Mouse (Mus musculus): ENCODE data around the gene Adgrg6. TPM values are rescaled to one million over a fixed set of nuclear protein-coding genes. Genes with fewer than 3 reads are reported as not detected.

Gene Adgrg6
- total RNA-seq, 1 experiment: 2.7 TPM

- Histone ChIP-seq H3K9me3 (ENCODE audit: control insufficient read depth, insufficient read depth, low read depth, low read length) (no peaks in the 10 kb centered on the region), H3K4me3 (ENCODE audit: insufficient read depth in 1 of 2, low read depth in 1 of 2, low read length in 2 of 2, poor library complexity in 1 of 2, severe bottlenecking in 1 of 2) (no peak overlapping the region), H3K36me3 (ENCODE audit: control insufficient read depth, insufficient read depth, low read length, poor library complexity, severe bottlenecking) (no peaks in the 10 kb centered on the region), H3K27ac (ENCODE audit: insufficient read depth, low read depth, low read length, poor library complexity, severe bottlenecking) (no peak overlapping the region), H3K9ac (ENCODE audit: insufficient read depth, low read depth, low read length, poor library complexity, severe bottlenecking) (no peak overlapping the region), H3K4me1 (ENCODE audit: control insufficient read depth in 2 of 2, insufficient read depth in 2 of 2, low read length in 2 of 2, poor library complexity in 1 of 2) (no peaks in the 10 kb centered on the region)
- in situ Hi-C loops (cut with MboI; ENCODE audit: low sequenced_read_pairs in 2 of 2, unreplicated experiment in 2 of 2): no loop called here
- TF ChIP-seq HCFC1 (IDR thresholded peaks at IDR 0.05; ENCODE audit: borderline replicate concordance, insufficient read depth, low read length) (no peak), MAFK (IDR thresholded peaks at IDR 0.05; ENCODE audit: insufficient read depth, low read depth, low read length) (no peak), CHD2 (IDR thresholded peaks at IDR 0.05; ENCODE audit: low read depth, low read length) (no peak), ZNF384 (IDR thresholded peaks at IDR 0.05; ENCODE audit: low read depth, low read length) (no peak)
- DNase-seq (ENCODE audit: low read depth, low spot score): no peak
These were observed 81.5 kb downstream of the Adgrg6 start for GRCm38 (mm10) chr10:14463796-14464511.

- in situ Hi-C loops (cut with MboI; ENCODE audit: low sequenced_read_pairs in 2 of 2, unreplicated experiment in 2 of 2): no loop called here
- Histone ChIP-seq H3K9ac (ENCODE audit: insufficient read depth, low read depth, low read length, poor library complexity, severe bottlenecking) (no peak overlapping the region), H3K4me1 (ENCODE audit: control insufficient read depth in 2 of 2, insufficient read depth in 2 of 2, low read length in 2 of 2, poor library complexity in 1 of 2) (no peaks in the 10 kb centered on the region), H3K4me3 (ENCODE audit: insufficient read depth in 1 of 2, low read depth in 1 of 2, low read length in 2 of 2, poor library complexity in 1 of 2, severe bottlenecking in 1 of 2) (no peak overlapping the region), H3K9me3 (ENCODE audit: control insufficient read depth, insufficient read depth, low read depth, low read length) (no peaks in the 10 kb centered on the region), H3K27ac (ENCODE audit: insufficient read depth, low read depth, low read length, poor library complexity, severe bottlenecking) (no peak overlapping the region), H3K36me3 (ENCODE audit: control insufficient read depth, insufficient read depth, low read length, poor library complexity, severe bottlenecking) (no peaks in the 10 kb centered on the region)
- TF ChIP-seq ZNF384 (IDR thresholded peaks at IDR 0.05; ENCODE audit: low read depth, low read length): no peak
- no peak for TF ChIP-seq HCFC1 (IDR thresholded peaks at IDR 0.05; ENCODE audit: borderline replicate concordance, insufficient read depth, low read length)
- no peak for TF ChIP-seq CHD2 (IDR thresholded peaks at IDR 0.05; ENCODE audit: low read depth, low read length)
- TF ChIP-seq ZC3H11A (IDR thresholded peaks at IDR 0.05; ENCODE audit: borderline replicate concordance, low read depth, low read length): no peak
- TF ChIP-seq MAFK (IDR thresholded peaks at IDR 0.05; ENCODE audit: insufficient read depth, low read depth, low read length): no peak
- DNase-seq (ENCODE audit: low read depth, low spot score): no peak
These were observed 84.4 kb downstream of the Adgrg6 start for GRCm38 (mm10) chr10:14460933-14461514.

GRCm38 (mm10) chr10:14460252-14460932, 85.1 kb downstream of the Adgrg6 start:
- Histone ChIP-seq H3K9ac (ENCODE audit: insufficient read depth, low read depth, low read length, poor library complexity, severe bottlenecking) (no peak overlapping the region), H3K4me3 (ENCODE audit: insufficient read depth in 1 of 2, low read depth in 1 of 2, low read length in 2 of 2, poor library complexity in 1 of 2, severe bottlenecking in 1 of 2) (no peak overlapping the region), H3K27ac (ENCODE audit: insufficient read depth, low read depth, low read length, poor library complexity, severe bottlenecking) (no peak overlapping the region), H3K4me1 (ENCODE audit: control insufficient read depth in 2 of 2, insufficient read depth in 2 of 2, low read length in 2 of 2, poor library complexity in 1 of 2) (no peaks in the 10 kb centered on the region), H3K9me3 (ENCODE audit: control insufficient read depth, insufficient read depth, low read depth, low read length) (no peaks in the 10 kb centered on the region), H3K36me3 (ENCODE audit: control insufficient read depth, insufficient read depth, low read length, poor library complexity, severe bottlenecking) (no peaks in the 10 kb centered on the region)
- peak; percentile 13 for DNase-seq (ENCODE audit: low read depth, low spot score)
- in situ Hi-C loops (cut with MboI; ENCODE audit: low sequenced_read_pairs in 2 of 2, unreplicated experiment in 2 of 2): no loop called here
- TF ChIP-seq MAFK (IDR thresholded peaks at IDR 0.05; ENCODE audit: insufficient read depth, low read depth, low read length) (no peak), ZNF384 (IDR thresholded peaks at IDR 0.05; ENCODE audit: low read depth, low read length) (no peak), HCFC1 (IDR thresholded peaks at IDR 0.05; ENCODE audit: borderline replicate concordance, insufficient read depth, low read length) (no peak), ZC3H11A (IDR thresholded peaks at IDR 0.05; ENCODE audit: borderline replicate concordance, low read depth, low read length) (no peak)

- Histone ChIP-seq H3K9me3 (ENCODE audit: control insufficient read depth, insufficient read depth, low read depth, low read length) (no peaks in the 10 kb centered on the region), H3K36me3 (ENCODE audit: control insufficient read depth, insufficient read depth, low read length, poor library complexity, severe bottlenecking) (no peaks in the 10 kb centered on the region), H3K9ac (ENCODE audit: insufficient read depth, low read depth, low read length, poor library complexity, severe bottlenecking) (no peak overlapping the region), H3K27ac (ENCODE audit: insufficient read depth, low read depth, low read length, poor library complexity, severe bottlenecking) (no peak overlapping the region), H3K4me3 (ENCODE audit: insufficient read depth in 1 of 2, low read depth in 1 of 2, low read length in 2 of 2, poor library complexity in 1 of 2, severe bottlenecking in 1 of 2) (no peak overlapping the region), H3K4me1 (ENCODE audit: control insufficient read depth in 2 of 2, insufficient read depth in 2 of 2, low read length in 2 of 2, poor library complexity in 1 of 2) (no peaks in the 10 kb centered on the region)
- in situ Hi-C loops (cut with MboI; ENCODE audit: low sequenced_read_pairs in 2 of 2, unreplicated experiment in 2 of 2): loop anchor here (10.0 kb wide), 2 partner anchors 235 to 245 kb away; partner anchors contain the start of genes Nmbr (in 1 of the 2) and Vta1 (in 1 of the 2)
- peak; percentile 12 for DNase-seq (ENCODE audit: low read depth, low spot score)
- TF ChIP-seq HCFC1 (IDR thresholded peaks at IDR 0.05; ENCODE audit: borderline replicate concordance, insufficient read depth, low read length) (no peak), ZC3H11A (IDR thresholded peaks at IDR 0.05; ENCODE audit: borderline replicate concordance, low read depth, low read length) (no peak)
These were observed 85.6 kb downstream of the Adgrg6 start for GRCm38 (mm10) chr10:14459819-14460218.
